Mouse (Mus musculus) ES-E14 (cell line): ENCODE measurements around the gene Prkcb.

Source experiments
- CHD2 ChIP-seq: IDR thresholded peaks from 2 replicates; pipeline ENCODE4 v1.6.1; 2014; ENCODE audit warnings: mild to moderate bottlenecking, low read depth, low read length, inconsistent platforms
- HCFC1 ChIP-seq: IDR thresholded peaks from 2 replicates; pipeline ENCODE4 v1.6.1; 2012; ENCODE audit warnings: low read length, inconsistent platforms, borderline replicate concordance; ENCODE audit not compliant: insufficient read depth
- MAFK ChIP-seq: IDR thresholded peaks from 2 replicates; pipeline ENCODE4 v1.6.1; 2014; ENCODE audit warnings: mild to moderate bottlenecking, low read depth, low read length, inconsistent platforms; ENCODE audit not compliant: insufficient read depth
- ZC3H11A ChIP-seq: IDR thresholded peaks from 2 replicates; pipeline ENCODE4 v1.6.1; 2012; ENCODE audit warnings: low read depth, mild to moderate bottlenecking, inconsistent platforms, low read length, borderline replicate concordance
- ZNF384 ChIP-seq: IDR thresholded peaks from 2 replicates; pipeline ENCODE4 v1.6.1; 2012; ENCODE audit warnings: low read depth, low read length, inconsistent platforms

DNA sequence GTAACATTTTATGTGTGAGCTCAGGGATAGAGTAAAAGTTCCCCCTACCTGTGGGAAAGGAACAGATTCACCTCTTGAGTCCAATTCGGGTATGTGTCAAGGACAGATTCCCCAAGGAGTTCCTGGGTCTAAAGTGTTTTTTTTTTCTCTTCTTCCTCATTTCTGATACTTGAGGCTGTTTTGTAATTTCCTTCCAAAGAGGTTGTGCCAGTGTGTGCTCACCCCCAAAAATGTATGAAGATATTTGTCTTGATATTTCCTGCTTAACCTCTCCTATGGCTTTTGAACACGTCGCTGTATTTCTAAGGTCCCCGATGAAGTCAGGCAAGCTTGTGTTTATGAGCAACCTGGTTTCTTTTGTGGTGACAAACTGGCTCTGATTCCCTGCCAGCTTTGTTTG, 30.0 kb upstream of the Prkcb start:
- no peak for TF ChIP-seq ZNF384
- no peak for TF ChIP-seq HCFC1
- no peak for TF ChIP-seq MAFK
- no peak for TF ChIP-seq ZC3H11A
- no peak for TF ChIP-seq CHD2
